Mouse (Mus musculus) embryonic fibroblast, embryonic 13.5 days (primary cell): ENCODE results near the gene Prkaca.

Experiments used
- CTCF ChIP-seq: IDR thresholded peaks from 2 replicates; pipeline ENCODE4 v1.5.1; 2011; ENCODE audit warnings: mild to moderate bottlenecking, control low read depth, low read length, moderate library complexity, borderline replicate concordance; ENCODE audit not compliant: insufficient read depth
- POLR2A ChIP-seq: IDR thresholded peaks from 2 replicates; pipeline ENCODE4 v1.6.1; 2011; ENCODE audit warnings: low read depth, mild to moderate bottlenecking, control low read depth, low read length, moderate library complexity

- TF ChIP-seq CTCF = no peak
- no peak for TF ChIP-seq POLR2A
Measured at GRCm38 (mm10) chr8:83926266-83926665, 46.5 kb upstream of the Prkaca start.
